21 mouse cellular contexts compared by ENCODE assay signal in genomic region chr2:45357266-45357665, GRCm38 (mm10).
DNase-seq lines count a peak whose midpoint lies in the region; ATAC-seq and TF ChIP-seq lines count a peak whose summit lies in the region.
"Had no signal": no experiment of that assay in that cellular context is flagged by ENCODE, and none has a peak within 500 bp of the region (broad histone marks: within the 10 kb centered on the region; RNA-seq: fewer than 3 reads in every experiment).

No protein-coding gene starts in this region.

- no peak for TF ChIP-seq POLR2A in lung, adult 2 months (IDR thresholded peaks at IDR 0.05; ENCODE audit: borderline replicate concordance, extremely low read depth, low read depth, low read length)

- H3K9ac ChIP-seq in forebrain, embryonic 13.5 days, result no peak overlapping the region
- H3K9ac ChIP-seq in kidney, embryonic 14.5 days (ENCODE audit: low read depth, low read length), result no peak overlapping the region
- H3K9ac ChIP-seq: embryonic facial prominence, embryonic 12.5 days; limb, embryonic 12.5 days; liver, embryonic 12.5 days; lung, embryonic 14.5 days had no signal

- WGBS in forebrain, embryonic 13.5 days, result 28% methylated on average over 7 of the region's 7 CpGs
- WGBS in kidney, embryonic 14.5 days, result 75% methylated on average over 7 of the region's 7 CpGs
- WGBS in lung, adult 2 months, result 79% methylated on average over 7 of the region's 7 CpGs

- no peaks in the 10 kb centered on the region for H3K36me3 ChIP-seq in forebrain, embryonic 13.5 days (ENCODE audit: poor library complexity, severe bottlenecking)
- H3K36me3 ChIP-seq in kidney, embryonic 14.5 days (ENCODE audit: control insufficient read depth, insufficient read depth, low read length), result no peaks in the 10 kb centered on the region
- H3K36me3 ChIP-seq: embryonic facial prominence, embryonic 12.5 days; G1E; heart, embryonic 10.5 days; limb, embryonic 12.5 days; liver, embryonic 12.5 days had no signal

- peak overlapping the region; percentile 46 for H3K4me2 ChIP-seq in forebrain, embryonic 13.5 days
- no peak overlapping the region for H3K4me2 ChIP-seq in kidney, embryonic 14.5 days (replicated peaks; ENCODE audit: low read depth, low read length)
- H3K4me2 ChIP-seq: embryonic facial prominence, embryonic 12.5 days; limb, embryonic 12.5 days; liver, embryonic 12.5 days; lung, embryonic 14.5 days had no signal

- H3K9me3 ChIP-seq in forebrain, embryonic 13.5 days (replicated peaks), result no peaks in the 10 kb centered on the region
- H3K9me3 ChIP-seq in kidney, embryonic 14.5 days (ENCODE audit: control insufficient read depth, low read length), result no peaks in the 10 kb centered on the region
- H3K9me3 ChIP-seq: embryonic facial prominence, embryonic 12.5 days; G1E; heart, embryonic 10.5 days; limb, embryonic 12.5 days; liver, embryonic 12.5 days had no signal

- no peak for TF ChIP-seq CTCF in lung, adult 2 months (IDR thresholded peaks at IDR 0.05; ENCODE audit: insufficient read depth, low read length)

- peak; percentile 76 for ATAC-seq in frontal cortex, adult (ENCODE audit: low TSS enrichment)
- ATAC-seq in forebrain, embryonic 13.5 days, result peak; percentile 8; the same call in 1 of the 2 replicates
- no peak for ATAC-seq in kidney, embryonic 14.5 days (ENCODE audit: low FRiP score, low TSS enrichment)
- ATAC-seq: liver, embryonic 12.5 days had no signal

- no peak overlapping the region for H3K4me3 ChIP-seq in forebrain, embryonic 13.5 days
- H3K4me3 ChIP-seq in kidney, embryonic 14.5 days (ENCODE audit: low read length), result no peak overlapping the region
- H3K4me3 ChIP-seq in lung, adult 2 months (replicated peaks; ENCODE audit: extremely low read depth, low read depth, low read length), result no peak overlapping the region
- H3K4me3 ChIP-seq: embryonic facial prominence, embryonic 12.5 days; erythroblast, embryonic 14.5 days; heart, embryonic 10.5 days; limb, embryonic 12.5 days; liver, embryonic 12.5 days had no signal

- no peaks in the 10 kb centered on the region for H3K27me3 ChIP-seq in forebrain, embryonic 13.5 days
- H3K27me3 ChIP-seq in kidney, embryonic 14.5 days (ENCODE audit: control insufficient read depth, insufficient read depth, low read length), result no peaks in the 10 kb centered on the region
- H3K27me3 ChIP-seq: embryonic facial prominence, embryonic 12.5 days; limb, embryonic 12.5 days; liver, embryonic 12.5 days had no signal

- peaks cover 20% of the 10 kb centered on the region for H3K4me1 ChIP-seq in forebrain, embryonic 13.5 days
- H3K4me1 ChIP-seq in kidney, embryonic 14.5 days (ENCODE audit: control insufficient read depth, insufficient read depth, low read length), result no peaks in the 10 kb centered on the region
- no peaks in the 10 kb centered on the region for H3K4me1 ChIP-seq in lung, adult 2 months (ENCODE audit: control insufficient read depth, insufficient read depth, low read length)
- H3K4me1 ChIP-seq: heart, embryonic 10.5 days; limb, embryonic 12.5 days; liver, embryonic 12.5 days had no signal

- no peak overlapping the region for H3K27ac ChIP-seq in forebrain, embryonic 13.5 days
- H3K27ac ChIP-seq in kidney, embryonic 14.5 days (ENCODE audit: low read depth, low read length), result no peak overlapping the region
- H3K27ac ChIP-seq: embryonic facial prominence, embryonic 12.5 days; heart, embryonic 10.5 days; limb, embryonic 12.5 days; liver, embryonic 12.5 days had no signal

- DNase-seq in frontal cortex, postnatal 36 days (ENCODE audit: low spot score in 2 of 2), result no peak
- peak; percentile 22 to 24 for DNase-seq in left cerebral cortex, adult 9 months (ENCODE audit: low spot score in 2 of 2)
- no peak for DNase-seq in left cerebral cortex, postnatal 36 days (ENCODE audit: low spot score in 2 of 2)
- peak; percentile 59 for DNase-seq in telencephalon, adult 2 months (ENCODE audit: low read depth, low spot score)
- no peak for DNase-seq in lung, adult 2 months
- DNase-seq: adrenal gland, postnatal 36 days; gastrocnemius, postnatal 25 days; heart, postnatal 10 days; kidney, adult 18-20 months; kidney, postnatal 10 days; lung, embryonic 14.5 days; lung, postnatal 36 days had no signal

- intact Hi-C loops in left cerebral cortex, postnatal 36 days (cut with DNase I), result no loop called here

Comparison
In these comparisons a context has a peak if more than half of its experiments do, and no peak if none do; other contexts are left out.
1. DNase-seq: peak in left cerebral cortex, adult 9 months (2 of 2) and telencephalon, adult 2 months (single experiment); none in frontal cortex, postnatal 36 days (0 of 2), left cerebral cortex, postnatal 36 days (0 of 2) and lung, adult 2 months (single experiment).